Mouse (Mus musculus): ENCODE data around the gene Cd96. TPM values are rescaled to one million over a fixed set of nuclear protein-coding genes. Genes with fewer than 3 reads are reported as not detected.

The Cd96 gene
- total and polyA plus RNA-seq, 2 experiments from 2014 or later, result not detected

DNA sequence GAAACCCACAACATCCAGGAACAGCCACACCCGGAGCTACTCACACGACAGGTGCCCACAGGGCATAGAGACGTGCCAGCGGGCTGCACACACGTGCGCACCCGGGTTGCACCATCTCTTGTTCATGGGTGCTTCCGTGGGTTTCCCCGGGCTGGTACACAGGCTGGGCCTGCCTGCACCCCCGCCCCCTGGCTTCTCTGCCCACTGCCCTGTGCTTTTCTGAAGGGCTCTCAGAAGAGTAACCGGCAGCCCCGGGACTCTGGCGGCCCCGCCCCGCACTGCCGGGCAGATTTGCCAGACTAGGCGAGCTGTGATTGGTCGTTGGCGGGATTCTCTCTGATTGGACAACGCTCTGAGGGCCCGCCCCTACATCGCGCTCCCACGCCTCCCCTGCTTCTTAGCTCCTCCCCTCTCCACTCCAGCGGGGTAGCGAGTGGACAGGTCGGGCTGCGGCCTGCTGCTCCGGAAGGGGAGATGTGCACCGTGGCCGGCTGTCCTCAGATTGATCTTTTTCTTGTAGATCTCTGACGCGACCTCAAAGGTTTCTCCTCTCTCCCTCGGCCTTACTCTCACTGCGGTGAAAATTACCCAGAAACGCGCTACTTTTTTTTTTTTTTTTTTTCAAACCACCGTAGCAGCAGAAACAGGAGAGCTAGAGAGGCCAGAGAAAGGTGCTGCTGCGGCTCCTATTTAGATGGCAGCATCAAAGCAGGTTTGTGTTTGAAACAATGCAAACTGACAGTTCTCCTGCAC, 109.7 kb downstream of the Cd96 start, which contains the start of gene Plcxd2:
Gene Plcxd2 (minus strand): TSS at position 66 of the 753 bp plus-strand sequence.
- TF ChIP-seq CTCF (IDR thresholded peaks at IDR 0.05; ENCODE audit: low read depth) (peak; percentile 9; the same call in 1 of the 2 replicates), EP300 (IDR thresholded peaks at IDR 0.05; ENCODE audit: low read depth) (no peak)
- Histone ChIP-seq H3K27ac (ENCODE audit: low read depth) (peak within 1 kb of the TSS; percentile 43), H3K9ac (replicated peaks; ENCODE audit: low read depth, low read length) (peak within 1 kb of the TSS; percentile 64), H3K9me3 (replicated peaks; ENCODE audit: control insufficient read depth, low read length) (no peaks in the 10 kb centered on the region), H3K4me3 (ENCODE audit: low read depth, low read length) (peak within 1 kb of the TSS; percentile 55), H3K27me3 (ENCODE audit: control insufficient read depth, insufficient read depth, low read length) (no peaks in the 10 kb centered on the region), H3K36me3 (replicated peaks; ENCODE audit: control insufficient read depth, insufficient read depth, low read length) (no peaks in the 10 kb centered on the region), H3K4me2 (ENCODE audit: low read depth, low read length) (peak within 1 kb of the TSS; percentile 76), H3K4me1 (ENCODE audit: control insufficient read depth, insufficient read depth) (0 out of 2 replicates have a peak, but pooled peaks cover 5% of the 10 kb centered on the region)
- WGBS, result under 1% methylated on average over 37 of the region's 39 CpGs
- ATAC-seq (ENCODE audit: insufficient read depth, low read depth) (peak; percentile 100), DNase-seq (ENCODE audit: low spot score) (peak; percentile 97)

DNA sequence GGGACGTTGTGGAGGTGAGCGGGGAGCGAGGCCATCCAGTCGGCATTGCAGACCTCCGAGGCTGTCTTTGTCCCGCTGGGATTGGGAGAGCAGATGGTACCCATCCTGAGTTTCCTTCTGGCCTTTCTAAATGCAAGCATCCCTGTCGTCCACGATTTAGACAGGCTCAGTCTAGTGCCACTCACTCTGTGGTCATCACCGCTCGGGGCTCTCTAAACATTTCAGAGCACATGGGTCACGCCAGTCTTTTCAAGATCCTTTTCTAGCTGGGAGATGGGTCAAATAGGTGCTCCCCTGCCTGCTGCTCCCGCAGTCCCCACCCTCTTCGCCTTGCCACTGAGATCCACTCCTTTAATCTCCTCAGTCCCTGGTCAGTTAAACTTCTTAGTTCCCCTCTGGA, 110.3 kb downstream of the Cd96 start:
- Histone ChIP-seq H3K4me1 (ENCODE audit: control insufficient read depth, insufficient read depth) (0 out of 2 replicates have a peak, but pooled peaks cover 5% of the 10 kb centered on the region), H3K4me2 (ENCODE audit: low read depth, low read length) (peak overlapping the region; percentile 76), H3K27me3 (ENCODE audit: control insufficient read depth, insufficient read depth, low read length) (no peaks in the 10 kb centered on the region), H3K36me3 (replicated peaks; ENCODE audit: control insufficient read depth, insufficient read depth, low read length) (no peaks in the 10 kb centered on the region), H3K4me3 (ENCODE audit: low read depth, low read length) (peak overlapping the region; percentile 55), H3K9ac (replicated peaks; ENCODE audit: low read depth, low read length) (peak overlapping the region; percentile 64), H3K9me3 (replicated peaks; ENCODE audit: control insufficient read depth, low read length) (no peaks in the 10 kb centered on the region), H3K27ac (ENCODE audit: low read depth) (no peak overlapping the region)
- ATAC-seq (ENCODE audit: insufficient read depth, low read depth), result peak; percentile 12; the same call in 1 of the 2 replicates
- 2% methylated on average over 13 of the region's 13 CpGs for WGBS
- TF ChIP-seq CTCF (IDR thresholded peaks at IDR 0.05; ENCODE audit: low read depth), result no peak
- TF ChIP-seq EP300 (IDR thresholded peaks at IDR 0.05; ENCODE audit: low read depth), result no peak
- peak; percentile 5 for DNase-seq (ENCODE audit: low spot score)

DNA sequence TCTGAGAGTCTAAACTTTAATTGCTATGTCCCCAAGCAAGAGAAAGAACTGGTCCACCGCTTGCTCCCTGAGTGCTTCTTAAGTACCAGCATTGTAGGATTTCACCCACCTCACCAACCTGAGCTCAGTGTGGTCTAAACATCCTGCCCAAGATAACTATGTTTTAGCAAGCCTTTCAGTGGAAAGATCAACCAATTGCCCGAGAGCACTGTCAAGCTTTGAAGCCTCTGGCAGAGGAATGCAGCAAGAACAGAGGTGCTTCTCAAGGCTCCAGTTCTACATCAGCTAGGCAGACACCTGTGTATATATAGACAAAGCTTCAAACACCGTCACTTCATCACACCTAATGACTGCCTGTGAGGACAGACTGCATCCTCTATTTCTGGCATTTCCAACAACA, 111.3 kb downstream of the Cd96 start:
- TF ChIP-seq EP300 (IDR thresholded peaks at IDR 0.05; ENCODE audit: low read depth), result no peak
- no peak for TF ChIP-seq CTCF (IDR thresholded peaks at IDR 0.05; ENCODE audit: low read depth)
- DNase-seq (ENCODE audit: low spot score) (no peak), ATAC-seq (ENCODE audit: insufficient read depth, low read depth) (no peak)
- 58% methylated on average over 3 of the region's 3 CpGs for WGBS
- Histone ChIP-seq H3K36me3 (replicated peaks; ENCODE audit: control insufficient read depth, insufficient read depth, low read length) (no peaks in the 10 kb centered on the region), H3K4me2 (ENCODE audit: low read depth, low read length) (no peak overlapping the region), H3K9me3 (replicated peaks; ENCODE audit: control insufficient read depth, low read length) (no peaks in the 10 kb centered on the region), H3K4me1 (ENCODE audit: control insufficient read depth, insufficient read depth) (0 out of 2 replicates have a peak, but pooled peaks cover 5% of the 10 kb centered on the region), H3K27ac (ENCODE audit: low read depth) (no peak overlapping the region), H3K9ac (replicated peaks; ENCODE audit: low read depth, low read length) (no peak overlapping the region), H3K4me3 (ENCODE audit: low read depth, low read length) (no peak overlapping the region), H3K27me3 (ENCODE audit: control insufficient read depth, insufficient read depth, low read length) (no peaks in the 10 kb centered on the region)

DNA sequence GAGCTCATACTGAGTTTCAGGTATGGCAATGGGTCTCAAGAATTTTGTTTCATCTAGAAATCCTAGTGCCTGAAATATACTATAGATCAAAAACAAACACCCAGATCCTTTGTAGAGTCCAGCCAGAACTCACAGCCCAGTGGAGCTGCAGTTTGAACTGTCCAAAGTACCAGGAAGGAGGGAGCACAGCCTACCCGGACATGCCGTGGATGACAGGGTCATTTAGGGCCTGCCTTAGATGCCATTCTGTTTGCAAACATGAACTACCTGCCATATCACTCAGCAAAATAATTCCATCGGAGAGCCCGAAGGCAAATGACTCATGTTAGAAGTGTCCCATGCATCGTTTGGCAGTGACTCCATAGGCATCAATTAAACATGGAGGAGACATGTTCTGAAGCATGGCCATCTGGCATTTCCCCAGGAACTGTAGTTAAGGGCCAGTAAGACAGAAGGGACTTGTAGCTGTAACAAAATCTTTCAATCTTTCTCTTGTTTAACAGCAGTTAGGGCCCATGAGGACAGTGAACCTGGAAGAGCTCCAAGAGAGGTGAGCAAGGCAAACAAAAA, 111.9 kb downstream of the Cd96 start:
- DNase-seq (ENCODE audit: low spot score) (no peak), ATAC-seq (ENCODE audit: insufficient read depth, low read depth) (no peak)
- Histone ChIP-seq H3K4me3 (ENCODE audit: low read depth, low read length) (no peak overlapping the region), H3K4me2 (ENCODE audit: low read depth, low read length) (no peak overlapping the region), H3K4me1 (ENCODE audit: control insufficient read depth, insufficient read depth) (0 out of 2 replicates have a peak, but pooled peaks cover 5% of the 10 kb centered on the region), H3K27ac (ENCODE audit: low read depth) (no peak overlapping the region), H3K36me3 (replicated peaks; ENCODE audit: control insufficient read depth, insufficient read depth, low read length) (no peaks in the 10 kb centered on the region), H3K9ac (replicated peaks; ENCODE audit: low read depth, low read length) (no peak overlapping the region), H3K9me3 (replicated peaks; ENCODE audit: control insufficient read depth, low read length) (no peaks in the 10 kb centered on the region), H3K27me3 (ENCODE audit: control insufficient read depth, insufficient read depth, low read length) (no peaks in the 10 kb centered on the region)
- no peak for TF ChIP-seq EP300 (IDR thresholded peaks at IDR 0.05; ENCODE audit: low read depth)
- no peak for TF ChIP-seq CTCF (IDR thresholded peaks at IDR 0.05; ENCODE audit: low read depth)
- WGBS, result 75% methylated on average over 5 of the region's 5 CpGs

DNA sequence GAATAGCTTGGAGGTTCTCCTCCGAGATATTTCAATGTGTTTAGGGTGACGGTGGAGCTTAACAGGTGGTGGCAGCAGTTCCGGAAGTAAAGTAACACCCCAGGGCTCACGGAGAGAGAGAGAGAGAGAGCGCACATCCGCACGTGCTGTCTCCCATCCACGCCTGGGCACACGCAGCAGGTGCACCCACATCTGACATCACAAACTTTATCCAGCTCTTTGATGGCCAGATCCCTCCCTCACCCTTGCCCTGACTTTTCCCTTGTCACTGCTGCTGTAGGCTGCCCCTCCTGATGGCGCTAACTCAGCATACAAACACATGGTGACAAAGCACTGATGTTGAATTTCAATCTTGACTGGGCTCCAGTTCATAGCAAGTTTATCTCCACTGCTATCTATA, 113.8 kb downstream of the Cd96 start:
- DNase-seq (ENCODE audit: low spot score), result no peak
- Histone ChIP-seq H3K4me1 (ENCODE audit: control insufficient read depth, insufficient read depth) (peaks cover 10% of the 10 kb centered on the region; the same call in 1 of the 2 replicates), H3K27me3 (ENCODE audit: control insufficient read depth, insufficient read depth, low read length) (no peaks in the 10 kb centered on the region), H3K9ac (replicated peaks; ENCODE audit: low read depth, low read length) (no peak overlapping the region), H3K4me2 (ENCODE audit: low read depth, low read length) (no peak overlapping the region), H3K4me3 (ENCODE audit: low read depth, low read length) (no peak overlapping the region), H3K27ac (ENCODE audit: low read depth) (no peak overlapping the region), H3K9me3 (replicated peaks; ENCODE audit: control insufficient read depth, low read length) (no peaks in the 10 kb centered on the region), H3K36me3 (replicated peaks; ENCODE audit: control insufficient read depth, insufficient read depth, low read length) (no peaks in the 10 kb centered on the region)
- TF ChIP-seq EP300 (IDR thresholded peaks at IDR 0.05; ENCODE audit: low read depth) (no peak), CTCF (IDR thresholded peaks at IDR 0.05; ENCODE audit: low read depth) (no peak)
- ATAC-seq (ENCODE audit: insufficient read depth, low read depth), result no peak
- WGBS, result 75% methylated on average over 10 of the region's 10 CpGs
